ENCODE assay signal across 23 mouse cellular contexts in genomic region chr2:72662396-72662795, GRCm38 (mm10).
A peak's percentile ranks its signal among the peaks of the same experiment; 100 is the strongest.
DNase-seq lines count a peak whose midpoint lies in the region; ATAC-seq and TF ChIP-seq lines count a peak whose summit lies in the region.
"Had no signal": no experiment of that assay in that cellular context is flagged by ENCODE, and none has a peak within 500 bp of the region (broad histone marks: within the 10 kb centered on the region; RNA-seq: fewer than 3 reads in every experiment).

No protein-coding gene starts in this region.

- H3K4me1 ChIP-seq in intestine, embryonic 14.5 days (replicated peaks; ENCODE audit: control insufficient read depth, insufficient read depth, low read length) = no peaks in the 10 kb centered on the region; the same call in 1 of the 2 replicates
- no peaks in the 10 kb centered on the region for H3K4me1 ChIP-seq in intestine, postnatal 0 days (replicated peaks; ENCODE audit: control insufficient read depth, insufficient read depth, low read length)
- H3K4me1 ChIP-seq in lung, embryonic 14.5 days (ENCODE audit: insufficient read depth) = 0 out of 2 replicates have a peak, but pooled peaks cover under 1% of the 10 kb centered on the region
- no peaks in the 10 kb centered on the region for H3K4me1 ChIP-seq in lung, postnatal 0 days (ENCODE audit: insufficient read depth, low read depth, low read length)
- H3K4me1 ChIP-seq in stomach, embryonic 14.5 days (ENCODE audit: control insufficient read depth, insufficient read depth, low read length) = no peaks in the 10 kb centered on the region
- no peaks in the 10 kb centered on the region for H3K4me1 ChIP-seq in stomach, postnatal 0 days (replicated peaks; ENCODE audit: control insufficient read depth, insufficient read depth)
- H3K4me1 ChIP-seq: forebrain, embryonic 10.5 days; hindbrain, embryonic 12.5 days; hindbrain, embryonic 15.5 days had no signal

- H3K27me3 ChIP-seq in intestine, embryonic 14.5 days (replicated peaks; ENCODE audit: control insufficient read depth, insufficient read depth, low read length) = no peaks in the 10 kb centered on the region
- H3K27me3 ChIP-seq in intestine, postnatal 0 days (replicated peaks; ENCODE audit: control insufficient read depth, insufficient read depth, low read length) = no peaks in the 10 kb centered on the region
- no peaks in the 10 kb centered on the region for H3K27me3 ChIP-seq in lung, embryonic 14.5 days (ENCODE audit: insufficient read depth, low read length)
- no peaks in the 10 kb centered on the region for H3K27me3 ChIP-seq in lung, postnatal 0 days (replicated peaks; ENCODE audit: insufficient read depth, low read length)
- H3K27me3 ChIP-seq in stomach, embryonic 14.5 days (ENCODE audit: control insufficient read depth, insufficient read depth, low read length) = no peaks in the 10 kb centered on the region
- H3K27me3 ChIP-seq in stomach, postnatal 0 days (ENCODE audit: control insufficient read depth, insufficient read depth, low read length) = no peaks in the 10 kb centered on the region
- H3K27me3 ChIP-seq: forebrain, embryonic 13.5 days; heart, embryonic 13.5 days; hindbrain, embryonic 12.5 days; hindbrain, embryonic 15.5 days had no signal

- WGBS in intestine, embryonic 14.5 days = 43% methylated on average over 7 of the region's 7 CpGs
- WGBS in intestine, postnatal 0 days = 57% methylated on average over 7 of the region's 7 CpGs
- WGBS in lung, embryonic 14.5 days = 57% methylated on average over 7 of the region's 7 CpGs
- 52% methylated on average over 7 of the region's 7 CpGs for WGBS in lung, postnatal 0 days
- WGBS in stomach, embryonic 14.5 days = 53% methylated on average over 7 of the region's 7 CpGs
- 54% methylated on average over 7 of the region's 7 CpGs for WGBS in stomach, postnatal 0 days

- no peak overlapping the region for H3K9ac ChIP-seq in intestine, embryonic 14.5 days (ENCODE audit: low read length)
- H3K9ac ChIP-seq in intestine, postnatal 0 days (ENCODE audit: low read depth, low read length) = no peak overlapping the region
- H3K9ac ChIP-seq in lung, embryonic 14.5 days = no peak overlapping the region
- H3K9ac ChIP-seq in lung, postnatal 0 days (replicated peaks; ENCODE audit: low read depth) = no peak overlapping the region
- no peak overlapping the region for H3K9ac ChIP-seq in stomach, embryonic 14.5 days (replicated peaks; ENCODE audit: low read depth, low read length)
- no peak overlapping the region for H3K9ac ChIP-seq in stomach, postnatal 0 days (ENCODE audit: low read length)
- H3K9ac ChIP-seq: forebrain, embryonic 13.5 days; heart, embryonic 13.5 days; hindbrain, embryonic 12.5 days; hindbrain, embryonic 15.5 days had no signal

- no peak overlapping the region for H3K4me3 ChIP-seq in intestine, embryonic 14.5 days (ENCODE audit: low read depth, low read length)
- no peak overlapping the region for H3K4me3 ChIP-seq in intestine, postnatal 0 days (ENCODE audit: low read depth, low read length)
- H3K4me3 ChIP-seq in lung, embryonic 14.5 days (ENCODE audit: low read depth, low read length) = no peak overlapping the region
- no peak overlapping the region for H3K4me3 ChIP-seq in lung, postnatal 0 days (ENCODE audit: low read depth, low read length)
- no peak overlapping the region for H3K4me3 ChIP-seq in stomach, embryonic 14.5 days (ENCODE audit: low read depth, low read length)
- no peak overlapping the region for H3K4me3 ChIP-seq in stomach, postnatal 0 days (ENCODE audit: low read depth, low read length)
- H3K4me3 ChIP-seq: forebrain, embryonic 10.5 days; forebrain, embryonic 13.5 days; heart, adult 2 months; heart, embryonic 10.5 days; heart, embryonic 13.5 days; hindbrain, embryonic 12.5 days; hindbrain, embryonic 15.5 days had no signal

- ATAC-seq in intestine, embryonic 14.5 days (replicated peaks; ENCODE audit: low FRiP score, low TSS enrichment, low read depth) = no peak
- no peak for ATAC-seq in intestine, postnatal 0 days
- ATAC-seq in lung, embryonic 14.5 days (ENCODE audit: insufficient read depth) = no peak
- ATAC-seq in lung, postnatal 0 days = no peak
- no peak for ATAC-seq in stomach, embryonic 14.5 days (ENCODE audit: insufficient number of reproducible peaks, insufficient read depth, low FRiP score, low read depth)
- no peak for ATAC-seq in stomach, postnatal 0 days (ENCODE audit: low FRiP score, low TSS enrichment)
- ATAC-seq: CD4-positive, CD25-positive, alpha-beta regulatory T cell, adult 4 months; forebrain, embryonic 13.5 days; forebrain, embryonic 16.5 days had no signal

- peaks cover 5% of the 10 kb centered on the region; the same call in 1 of the 2 replicates for H3K9me3 ChIP-seq in intestine, embryonic 14.5 days (ENCODE audit: control insufficient read depth, low read length)
- no peaks in the 10 kb centered on the region for H3K9me3 ChIP-seq in intestine, postnatal 0 days (ENCODE audit: control insufficient read depth)
- no peaks in the 10 kb centered on the region for H3K9me3 ChIP-seq in lung, embryonic 14.5 days (ENCODE audit: low read depth, low read length)
- no peaks in the 10 kb centered on the region for H3K9me3 ChIP-seq in lung, postnatal 0 days (ENCODE audit: low read length)
- H3K9me3 ChIP-seq in stomach, embryonic 14.5 days (ENCODE audit: control insufficient read depth, low read depth, low read length) = 0 out of 2 replicates have a peak, but pooled peaks cover 5% of the 10 kb centered on the region
- no peaks in the 10 kb centered on the region for H3K9me3 ChIP-seq in stomach, postnatal 0 days (ENCODE audit: control insufficient read depth, low read length)
- H3K9me3 ChIP-seq: forebrain, embryonic 10.5 days; forebrain, embryonic 13.5 days; heart, embryonic 10.5 days; heart, embryonic 13.5 days; hindbrain, embryonic 12.5 days; hindbrain, embryonic 15.5 days had no signal

- TF ChIP-seq CTCF in intestine, postnatal 0 days (IDR thresholded peaks at IDR 0.05; ENCODE audit: low read depth) = no peak
- TF ChIP-seq CTCF in lung, embryonic 14.5 days (IDR thresholded peaks at IDR 0.05; ENCODE audit: low read depth) = no peak
- TF ChIP-seq CTCF in lung, postnatal 0 days (IDR thresholded peaks at IDR 0.05) = no peak
- TF ChIP-seq CTCF in stomach, postnatal 0 days (IDR thresholded peaks at IDR 0.05; ENCODE audit: low read depth) = no peak

- DNase-seq in intestine, embryonic 14.5 days (ENCODE audit: low spot score) = no peak
- peak; percentile 61 for DNase-seq in lung, embryonic 14.5 days
- no peak for DNase-seq in lung, postnatal 0 days (ENCODE audit: low spot score)
- no peak for DNase-seq in stomach, postnatal 0 days (ENCODE audit: low spot score)
- no peak for DNase-seq in adipocyte (ENCODE audit: low spot score)
- DNase-seq: adrenal gland, adult 8-10 months; adrenal gland, postnatal 25 days; cerebellum, adult 18-20 months; cerebellum, adult 9-10 months; cerebellum, postnatal 14 days; gastrocnemius, postnatal 25 days; heart, adult 2 months; heart, postnatal 14 days had no signal

- 0 out of 2 replicates have a peak overlapping the region, but pooled peaks have one; percentile 11 for H3K27ac ChIP-seq in intestine, embryonic 14.5 days (ENCODE audit: low read depth)
- no peak overlapping the region for H3K27ac ChIP-seq in intestine, postnatal 0 days (ENCODE audit: low read depth, low read length)
- H3K27ac ChIP-seq in lung, embryonic 14.5 days (ENCODE audit: low read depth) = 0 out of 2 replicates have a peak overlapping the region, but pooled peaks have one; percentile 2
- H3K27ac ChIP-seq in lung, postnatal 0 days (ENCODE audit: low read length) = no peak overlapping the region
- peak overlapping the region; percentile 22; the same call in 1 of the 2 replicates for H3K27ac ChIP-seq in stomach, embryonic 14.5 days (ENCODE audit: low read length)
- H3K27ac ChIP-seq in stomach, postnatal 0 days (replicated peaks) = no peak overlapping the region
- H3K27ac ChIP-seq: forebrain, embryonic 10.5 days; forebrain, embryonic 13.5 days; heart, adult 2 months; heart, embryonic 10.5 days; heart, embryonic 13.5 days; hindbrain, embryonic 12.5 days; hindbrain, embryonic 15.5 days had no signal

- H3K36me3 ChIP-seq in intestine, embryonic 14.5 days (ENCODE audit: control insufficient read depth, insufficient read depth, low read length) = no peaks in the 10 kb centered on the region
- no peaks in the 10 kb centered on the region for H3K36me3 ChIP-seq in intestine, postnatal 0 days (ENCODE audit: control insufficient read depth, insufficient read depth)
- no peaks in the 10 kb centered on the region for H3K36me3 ChIP-seq in lung, embryonic 14.5 days (ENCODE audit: insufficient read depth)
- H3K36me3 ChIP-seq in lung, postnatal 0 days (ENCODE audit: insufficient read depth, low read length) = no peaks in the 10 kb centered on the region
- H3K36me3 ChIP-seq in stomach, embryonic 14.5 days (ENCODE audit: control insufficient read depth, insufficient read depth, low read length) = no peaks in the 10 kb centered on the region
- H3K36me3 ChIP-seq in stomach, postnatal 0 days (ENCODE audit: control insufficient read depth, insufficient read depth, low read length) = no peaks in the 10 kb centered on the region
- H3K36me3 ChIP-seq: forebrain, embryonic 10.5 days; heart, embryonic 10.5 days; heart, embryonic 13.5 days; hindbrain, embryonic 12.5 days; hindbrain, embryonic 15.5 days had no signal

- H3K4me2 ChIP-seq in intestine, embryonic 14.5 days (ENCODE audit: low read length) = no peak overlapping the region
- H3K4me2 ChIP-seq in intestine, postnatal 0 days (replicated peaks; ENCODE audit: low read depth) = no peak overlapping the region
- no peak overlapping the region for H3K4me2 ChIP-seq in lung, embryonic 14.5 days
- H3K4me2 ChIP-seq in lung, postnatal 0 days (replicated peaks; ENCODE audit: low read depth, low read length) = no peak overlapping the region
- H3K4me2 ChIP-seq in stomach, embryonic 14.5 days (replicated peaks; ENCODE audit: low read depth, low read length) = no peak overlapping the region
- H3K4me2 ChIP-seq in stomach, postnatal 0 days (replicated peaks; ENCODE audit: low read depth) = no peak overlapping the region
- H3K4me2 ChIP-seq: forebrain, embryonic 13.5 days; heart, embryonic 13.5 days; hindbrain, embryonic 12.5 days; hindbrain, embryonic 15.5 days had no signal

- TF ChIP-seq EP300 in lung, postnatal 0 days (IDR thresholded peaks at IDR 0.05) = no peak
- no peak for TF ChIP-seq EP300 in stomach, postnatal 0 days (optimal IDR thresholded peaks at IDR 0.05)

Comparison
In these comparisons a context has a peak if more than half of its experiments do, and no peak if none do; other contexts are left out.
1. H3K27ac ChIP-seq: peak in intestine, embryonic 14.5 days (single experiment), lung, embryonic 14.5 days (single experiment) and stomach, embryonic 14.5 days (single experiment); none in intestine, postnatal 0 days (single experiment), lung, postnatal 0 days (single experiment) and stomach, postnatal 0 days (single experiment).